Mouse (Mus musculus) testis, adult 2 months (tissue): ENCODE results near the gene Tmtc4. TPM values are rescaled to one million over a fixed set of nuclear protein-coding genes. Genes with fewer than 3 reads are reported as not detected.

Source experiments
- H3K27ac ChIP-seq: fragments of 200-500 bp; 2 replicates; pipeline ENCODE4 v1.5.1; 2012; ENCODE audit warnings: low read depth, low read length; ENCODE audit not compliant: control insufficient read depth, insufficient read depth
- H3K27me3 ChIP-seq: fragments of 200-500 bp; 2 replicates; pipeline ENCODE4 v1.6.1; 2012; ENCODE audit warnings: mild to moderate bottlenecking, low read length, moderate library complexity; ENCODE audit not compliant: control insufficient read depth, insufficient read depth
- H3K36me3 ChIP-seq: fragments of 200-500 bp; 2 replicates; pipeline ENCODE4 v1.6.1; 2012; ENCODE audit warnings: mild to moderate bottlenecking, low read length; ENCODE audit not compliant: control insufficient read depth, insufficient read depth
- H3K4me1 ChIP-seq: fragments of 200-500 bp; 2 replicates; pipeline ENCODE4 v1.6.1; 2012; ENCODE audit warnings: low read length; ENCODE audit not compliant: control insufficient read depth, insufficient read depth
- H3K4me3 ChIP-seq: fragments of 200-500 bp; 2 replicates; pipeline ENCODE4 v1.5.1; 2012; ENCODE audit warnings: low read depth, mild to moderate bottlenecking, low read length, moderate library complexity, mixed read lengths; ENCODE audit not compliant: control insufficient read depth
- CTCF ChIP-seq: fragments of 200-500 bp; IDR thresholded peaks from 2 replicates; pipeline ENCODE4 v1.5.1; 2012; ENCODE audit warnings: low read depth, mild to moderate bottlenecking, inconsistent platforms, low read length, moderate library complexity; ENCODE audit not compliant: control insufficient read depth, insufficient read depth, insufficient replicate concordance
- POLR2A ChIP-seq: fragments of 200-500 bp; IDR thresholded peaks from 2 replicates; pipeline ENCODE4 v1.6.1; 2012; ENCODE audit warnings: low read depth, mild to moderate bottlenecking, inconsistent platforms, low read length, moderate library complexity; ENCODE audit not compliant: control insufficient read depth
- polyA plus RNA-seq: library from polyadenylated mRNA; depleted of rRNA; stranded (reverse); fragments of >200 nt; gene quantifications from 2 replicates; pipeline ENCODE4 v1.2.3, GENCODE M21; 2012

Tmtc4 gene
- polyA plus RNA-seq, 1 experiment: 10.4 TPM

GRCm38 (mm10) chr14:123009108-123010018 is 25.5 kb upstream of the Tmtc4 start:
- no peaks in the 10 kb centered on the region for H3K27me3 ChIP-seq
- no peaks in the 10 kb centered on the region for H3K4me1 ChIP-seq
- no peak overlapping the region for H3K4me3 ChIP-seq
- TF ChIP-seq POLR2A: no peak
- TF ChIP-seq CTCF: no peak
- H3K36me3 ChIP-seq: no peaks in the 10 kb centered on the region
- no peak overlapping the region for H3K27ac ChIP-seq

GRCm38 (mm10) chr14:123008672-123009071 is 24.8 kb upstream of the Tmtc4 start:
- Histone ChIP-seq H3K36me3 (no peaks in the 10 kb centered on the region), H3K4me1 (no peaks in the 10 kb centered on the region), H3K4me3 (no peak overlapping the region), H3K27ac (no peak overlapping the region), H3K27me3 (no peaks in the 10 kb centered on the region)
- TF ChIP-seq POLR2A (no peak), CTCF (no peak)

- H3K27ac ChIP-seq: no peak overlapping the region
- H3K4me3 ChIP-seq: no peak overlapping the region
- no peaks in the 10 kb centered on the region for H3K27me3 ChIP-seq
- H3K36me3 ChIP-seq: no peaks in the 10 kb centered on the region
- H3K4me1 ChIP-seq: no peaks in the 10 kb centered on the region
- no peak for TF ChIP-seq CTCF
Measured at GRCm38 (mm10) chr14:123003715-123004114, 19.9 kb upstream of the Tmtc4 start.

- TF ChIP-seq POLR2A: no peak
- TF ChIP-seq CTCF: no peak
- Histone ChIP-seq H3K4me1 (no peaks in the 10 kb centered on the region), H3K27me3 (no peaks in the 10 kb centered on the region), H3K36me3 (no peaks in the 10 kb centered on the region), H3K27ac (no peak overlapping the region), H3K4me3 (no peak overlapping the region)
Measured at GRCm38 (mm10) chr14:123001391-123001790, 17.6 kb upstream of the Tmtc4 start.

GRCm38 (mm10) chr14:122997465-122997864 is 13.6 kb upstream of the Tmtc4 start:
- no peak overlapping the region for H3K4me3 ChIP-seq
- no peaks in the 10 kb centered on the region; the same call in 1 of the 2 replicates for H3K4me1 ChIP-seq
- H3K36me3 ChIP-seq: no peaks in the 10 kb centered on the region
- no peak overlapping the region for H3K27ac ChIP-seq
- TF ChIP-seq POLR2A: no peak
- no peak for TF ChIP-seq CTCF
- no peaks in the 10 kb centered on the region for H3K27me3 ChIP-seq

- TF ChIP-seq POLR2A (no peak), CTCF (no peak)
- no peaks in the 10 kb centered on the region for H3K36me3 ChIP-seq
- no peak overlapping the region for H3K4me3 ChIP-seq
Measured at GRCm38 (mm10) chr14:122993935-122994334, 10.1 kb upstream of the Tmtc4 start.

GRCm38 (mm10) chr14:122992937-122993336 is 9.1 kb upstream of the Tmtc4 start:
- Histone ChIP-seq H3K36me3 (no peaks in the 10 kb centered on the region), H3K27ac (no peak overlapping the region), H3K4me3 (no peak overlapping the region), H3K27me3 (no peaks in the 10 kb centered on the region), H3K4me1 (no peaks in the 10 kb centered on the region; the same call in 1 of the 2 replicates)
- no peak for TF ChIP-seq CTCF
- TF ChIP-seq POLR2A: no peak

More at GRCm38 (mm10) chr14:122993935-122994334, 10.1 kb upstream of the Tmtc4 start:
- Histone ChIP-seq H3K27me3 (no peaks in the 10 kb centered on the region), H3K27ac (no peak overlapping the region), H3K4me1 (no peaks in the 10 kb centered on the region; the same call in 1 of the 2 replicates)
